Mouse (Mus musculus) lung, postnatal 25 days (tissue): ENCODE data around the gene Igfbp2.
A peak's percentile ranks its signal among the peaks of the same experiment; 100 is the strongest.

Source experiments
- DNase-seq: peaks from one replicate; pipeline ENCODE4 v3.0.0; 2022; ENCODE audit warnings: low spot score

Gene Igfbp2

GRCm38 (mm10) chr1:72815184-72815583, 9.1 kb upstream of the Igfbp2 start:
- DNase-seq: no peak

- no peak for DNase-seq
Observed at GRCm38 (mm10) chr1:72815616-72816015, 8.7 kb upstream of the Igfbp2 start.

GRCm38 (mm10) chr1:72819995-72820394, 4.3 kb upstream of the Igfbp2 start:
- DNase-seq: no peak

- no peak for DNase-seq
Observed at GRCm38 (mm10) chr1:72822893-72823292, 1.4 kb upstream of the Igfbp2 start.

- no peak for DNase-seq
Observed at GRCm38 (mm10) chr1:72824707-72825101, 401 bp downstream of the Igfbp2 start.

GRCm38 (mm10) chr1:72825286-72825685, 983 bp downstream of the Igfbp2 start:
- no peak for DNase-seq

GRCm38 (mm10) chr1:72825921-72826320, 1.6 kb downstream of the Igfbp2 start:
- DNase-seq: no peak

GRCm38 (mm10) chr1:72826446-72826845, 2.1 kb downstream of the Igfbp2 start:
- no peak for DNase-seq

- DNase-seq: no peak
Observed at GRCm38 (mm10) chr1:72826931-72827330, 2.6 kb downstream of the Igfbp2 start.

- DNase-seq: no peak
Observed at GRCm38 (mm10) chr1:72827411-72828315, 3.4 kb downstream of the Igfbp2 start.

GRCm38 (mm10) chr1:72828843-72829242, 4.5 kb downstream of the Igfbp2 start:
- DNase-seq: no peak

- no peak for DNase-seq
Observed at GRCm38 (mm10) chr1:72830485-72830884, 6.2 kb downstream of the Igfbp2 start.

GRCm38 (mm10) chr1:72832715-72833153, 8.4 kb downstream of the Igfbp2 start:
- DNase-seq: no peak

- DNase-seq: no peak
Observed at GRCm38 (mm10) chr1:72833563-72833962, 9.3 kb downstream of the Igfbp2 start.

- DNase-seq: no peak
Observed at GRCm38 (mm10) chr1:72839356-72839755, 15.1 kb downstream of the Igfbp2 start.

- DNase-seq: no peak
Observed at GRCm38 (mm10) chr1:72839791-72840190, 15.5 kb downstream of the Igfbp2 start.

GRCm38 (mm10) chr1:72842666-72843459, 18.6 kb downstream of the Igfbp2 start:
- no peak for DNase-seq

- no peak for DNase-seq
Observed at GRCm38 (mm10) chr1:72844675-72845074, 20.4 kb downstream of the Igfbp2 start.

GRCm38 (mm10) chr1:72847849-72848380, 23.6 kb downstream of the Igfbp2 start:
- DNase-seq: no peak

GRCm38 (mm10) chr1:72849037-72849436, 24.7 kb downstream of the Igfbp2 start:
- DNase-seq: no peak

- DNase-seq: no peak
Observed at GRCm38 (mm10) chr1:72853759-72854158, 29.5 kb downstream of the Igfbp2 start.

GRCm38 (mm10) chr1:72854337-72855237, 30.3 kb downstream of the Igfbp2 start:
- peak; percentile 41 for DNase-seq
